Mouse (Mus musculus): Measurements from ENCODE around the gene Lrrc41. TPM values are rescaled to one million over a fixed set of nuclear protein-coding genes. Genes with fewer than 3 reads are reported as not detected.

Lrrc41 gene
- polyA plus RNA-seq, 1 experiment = 47.3 TPM

GRCm38 (mm10) chr4:116137421-116137996, 62.4 kb downstream of the Lrrc41 start:
- H3K4me1 ChIP-seq (ENCODE audit: control insufficient read depth, insufficient read depth, low read length) = no peaks in the 10 kb centered on the region
- DNase-seq = no peak

GRCm38 (mm10) chr4:116140801-116141574, 65.9 kb downstream of the Lrrc41 start:
- 72% methylated on average over 7 of the region's 7 CpGs for WGBS

More at GRCm38 (mm10) chr4:116137421-116137996, 62.4 kb downstream of the Lrrc41 start:
- TF ChIP-seq POLR2A (IDR thresholded peaks at IDR 0.05; ENCODE audit: low read depth, low read length) (no peak), CTCF (conservative IDR thresholded peaks at IDR 0.05; ENCODE audit: insufficient read depth, insufficient read length, low read depth, low read length) (no peak)
- 60% methylated on average over 13 of the region's 13 CpGs for WGBS
- H3K27me3 ChIP-seq (replicated peaks; ENCODE audit: control insufficient read depth, insufficient read depth, low read length) = no peaks in the 10 kb centered on the region
- no peaks in the 10 kb centered on the region for H3K36me3 ChIP-seq (ENCODE audit: control insufficient read depth, insufficient read depth, low read length)
- H3K4me3 ChIP-seq (ENCODE audit: insufficient read depth, low read depth, low read length) = no peak overlapping the region
- H3K27ac ChIP-seq (ENCODE audit: insufficient read depth, low read depth, low read length) = no peak overlapping the region

GRCm38 (mm10) chr4:116141736-116142135, 66.7 kb downstream of the Lrrc41 start:
- 0 out of 2 replicates have a peak, but pooled peaks cover 3% of the 10 kb centered on the region for H3K4me1 ChIP-seq (ENCODE audit: control insufficient read depth, insufficient read depth, low read length)
- DNase-seq = no peak
- H3K27ac ChIP-seq (ENCODE audit: insufficient read depth, low read depth, low read length) = peak overlapping the region; percentile 81
- H3K4me3 ChIP-seq (ENCODE audit: insufficient read depth, low read depth, low read length) = no peak overlapping the region
- no peaks in the 10 kb centered on the region for H3K27me3 ChIP-seq (replicated peaks; ENCODE audit: control insufficient read depth, insufficient read depth, low read length)
- 82% methylated on average over 1 of the region's 1 CpGs for WGBS
- H3K36me3 ChIP-seq (ENCODE audit: control insufficient read depth, insufficient read depth, low read length) = no peaks in the 10 kb centered on the region
- no peak for TF ChIP-seq POLR2A (IDR thresholded peaks at IDR 0.05; ENCODE audit: low read depth, low read length)

More at GRCm38 (mm10) chr4:116140801-116141574, 65.9 kb downstream of the Lrrc41 start:
- no peaks in the 10 kb centered on the region for H3K27me3 ChIP-seq (replicated peaks; ENCODE audit: control insufficient read depth, insufficient read depth, low read length)
- TF ChIP-seq CTCF (conservative IDR thresholded peaks at IDR 0.05; ENCODE audit: insufficient read depth, insufficient read length, low read depth, low read length) (no peak), POLR2A (IDR thresholded peaks at IDR 0.05; ENCODE audit: low read depth, low read length) (no peak)
- H3K27ac ChIP-seq (ENCODE audit: insufficient read depth, low read depth, low read length) = no peak overlapping the region
- 0 out of 2 replicates have a peak, but pooled peaks cover 3% of the 10 kb centered on the region for H3K4me1 ChIP-seq (ENCODE audit: control insufficient read depth, insufficient read depth, low read length)
- H3K36me3 ChIP-seq (ENCODE audit: control insufficient read depth, insufficient read depth, low read length) = no peaks in the 10 kb centered on the region
- H3K4me3 ChIP-seq (ENCODE audit: insufficient read depth, low read depth, low read length) = no peak overlapping the region
- DNase-seq = no peak

- TF ChIP-seq CTCF (conservative IDR thresholded peaks at IDR 0.05; ENCODE audit: insufficient read depth, insufficient read length, low read depth, low read length) = no peak
- TF ChIP-seq POLR2A (IDR thresholded peaks at IDR 0.05; ENCODE audit: low read depth, low read length) = no peak
- Histone ChIP-seq H3K36me3 (ENCODE audit: control insufficient read depth, insufficient read depth, low read length) (no peaks in the 10 kb centered on the region), H3K27ac (ENCODE audit: insufficient read depth, low read depth, low read length) (peak overlapping the region; percentile 81), H3K4me1 (ENCODE audit: control insufficient read depth, insufficient read depth, low read length) (0 out of 2 replicates have a peak, but pooled peaks cover 3% of the 10 kb centered on the region), H3K4me3 (ENCODE audit: insufficient read depth, low read depth, low read length) (peak overlapping the region; percentile 35; the same call in 1 of the 2 replicates), H3K27me3 (replicated peaks; ENCODE audit: control insufficient read depth, insufficient read depth, low read length) (no peaks in the 10 kb centered on the region)
- WGBS = 42% methylated on average over 7 of the region's 7 CpGs
- peak; percentile 45 for DNase-seq
Observed at GRCm38 (mm10) chr4:116142269-116142668, 67.2 kb downstream of the Lrrc41 start.

- Histone ChIP-seq H3K36me3 (ENCODE audit: control insufficient read depth, insufficient read depth, low read length) (no peaks in the 10 kb centered on the region), H3K27me3 (replicated peaks; ENCODE audit: control insufficient read depth, insufficient read depth, low read length) (no peaks in the 10 kb centered on the region), H3K4me3 (ENCODE audit: insufficient read depth, low read depth, low read length) (peak overlapping the region; percentile 86), H3K4me1 (ENCODE audit: control insufficient read depth, insufficient read depth, low read length) (0 out of 2 replicates have a peak, but pooled peaks cover 3% of the 10 kb centered on the region), H3K27ac (ENCODE audit: insufficient read depth, low read depth, low read length) (peak overlapping the region; percentile 84)
- WGBS = 21% methylated on average over 7 of the region's 7 CpGs
- TF ChIP-seq POLR2A (IDR thresholded peaks at IDR 0.05; ENCODE audit: low read depth, low read length) (no peak), CTCF (conservative IDR thresholded peaks at IDR 0.05; ENCODE audit: insufficient read depth, insufficient read length, low read depth, low read length) (no peak)
- peak; percentile 64 for DNase-seq
Observed at GRCm38 (mm10) chr4:116143317-116143811, 68.3 kb downstream of the Lrrc41 start.

- Histone ChIP-seq H3K4me1 (ENCODE audit: control insufficient read depth, insufficient read depth, low read length) (0 out of 2 replicates have a peak, but pooled peaks cover 3% of the 10 kb centered on the region), H3K27ac (ENCODE audit: insufficient read depth, low read depth, low read length) (peak overlapping the region; percentile 84), H3K4me3 (ENCODE audit: insufficient read depth, low read depth, low read length) (peak overlapping the region; percentile 86), H3K36me3 (ENCODE audit: control insufficient read depth, insufficient read depth, low read length) (no peaks in the 10 kb centered on the region), H3K27me3 (replicated peaks; ENCODE audit: control insufficient read depth, insufficient read depth, low read length) (no peaks in the 10 kb centered on the region)
- 2% methylated on average over 47 of the region's 47 CpGs for WGBS
- peak; percentile 74 for DNase-seq
- TF ChIP-seq POLR2A (IDR thresholded peaks at IDR 0.05; ENCODE audit: low read depth, low read length) (peak; percentile 11), CTCF (conservative IDR thresholded peaks at IDR 0.05; ENCODE audit: insufficient read depth, insufficient read length, low read depth, low read length) (no peak)
Observed at GRCm38 (mm10) chr4:116143891-116144717, 69.0 kb downstream of the Lrrc41 start.

Other genes starting within 250 kb of the Lrrc41 start
- 17.8 and 18.5 TPM in 2 replicates for gene Mob3c, start 247.2 kb upstream of the Lrrc41 start, polyA plus RNA-seq (2012; rRNA removed)
- 30.6 and 33.8 TPM in 2 replicates for gene Mknk1, start 236.1 kb upstream of the Lrrc41 start, polyA plus RNA-seq (2012; rRNA removed)
- gene Kncn, start 190.9 kb upstream of the Lrrc41 start, polyA plus RNA-seq (2012; rRNA removed) = 0.07 TPM in 1 of 2 replicates, not detected in the other
- gene 6430628N08Rik, start 184.6 kb upstream of the Lrrc41 start, polyA plus RNA-seq (2012; rRNA removed) = not detected in 2 replicates
- not detected in 2 replicates for gene Dmbx1, start 135.3 kb upstream of the Lrrc41 start, polyA plus RNA-seq (2012; rRNA removed)
- 34.7 and 38.6 TPM in 2 replicates for gene Faah, start 57.3 kb upstream of the Lrrc41 start, polyA plus RNA-seq (2012; rRNA removed)
- gene Nsun4, start 21.4 kb upstream of the Lrrc41 start, polyA plus RNA-seq (2012; rRNA removed) = 14.5 and 16.7 TPM in 2 replicates
- gene Uqcrh, start 198 bp upstream of the Lrrc41 start, polyA plus RNA-seq (2012; rRNA removed) = 355 and 608 TPM in 2 replicates
- 0.31 and 0.33 TPM in 2 replicates for gene Rad54l, start 48.4 kb downstream of the Lrrc41 start, polyA plus RNA-seq (2012; rRNA removed)
- 46.0 and 52.5 TPM in 2 replicates for gene Pomgnt1, start 48.6 kb downstream of the Lrrc41 start, polyA plus RNA-seq (2012; rRNA removed)
- gene Lurap1, start 76.1 kb downstream of the Lrrc41 start, polyA plus RNA-seq (2012; rRNA removed) = 6.3 and 6.5 TPM in 2 replicates
- 44.0 TPM in 2 replicates for gene Tspan1, start 92.3 kb downstream of the Lrrc41 start, polyA plus RNA-seq (2012; rRNA removed)
- gene 1700042G07Rik, start 98.1 kb downstream of the Lrrc41 start, polyA plus RNA-seq (2012; rRNA removed) = not detected in 2 replicates
- gene Gm49337, start 98.1 kb downstream of the Lrrc41 start, polyA plus RNA-seq (2012; rRNA removed) = not detected in 2 replicates
- 14.6 and 20.8 TPM in 2 replicates for gene Pik3r3, start 146.3 kb downstream of the Lrrc41 start, polyA plus RNA-seq (2012; rRNA removed)